Mouse (Mus musculus) lung, postnatal 4 days (tissue): ENCODE data around the gene Trim30c.
"Not testable (repeated sequence)": the region's sequence is repeated elsewhere in the genome, so short reads cannot be mapped to it uniquely, and the experiment has no call there.

Experiments
- DNase-seq, 2 experiments: peaks; one replicate each; pipeline ENCODE4 v3.0.0; 2021

Trim30c gene

GRCm38 (mm10) chr7:104400698-104401097, at the start of gene Trim30c:
Trim30c (minus strand) TSS chr7:104400837.
- DNase-seq, result no peak

DNA sequence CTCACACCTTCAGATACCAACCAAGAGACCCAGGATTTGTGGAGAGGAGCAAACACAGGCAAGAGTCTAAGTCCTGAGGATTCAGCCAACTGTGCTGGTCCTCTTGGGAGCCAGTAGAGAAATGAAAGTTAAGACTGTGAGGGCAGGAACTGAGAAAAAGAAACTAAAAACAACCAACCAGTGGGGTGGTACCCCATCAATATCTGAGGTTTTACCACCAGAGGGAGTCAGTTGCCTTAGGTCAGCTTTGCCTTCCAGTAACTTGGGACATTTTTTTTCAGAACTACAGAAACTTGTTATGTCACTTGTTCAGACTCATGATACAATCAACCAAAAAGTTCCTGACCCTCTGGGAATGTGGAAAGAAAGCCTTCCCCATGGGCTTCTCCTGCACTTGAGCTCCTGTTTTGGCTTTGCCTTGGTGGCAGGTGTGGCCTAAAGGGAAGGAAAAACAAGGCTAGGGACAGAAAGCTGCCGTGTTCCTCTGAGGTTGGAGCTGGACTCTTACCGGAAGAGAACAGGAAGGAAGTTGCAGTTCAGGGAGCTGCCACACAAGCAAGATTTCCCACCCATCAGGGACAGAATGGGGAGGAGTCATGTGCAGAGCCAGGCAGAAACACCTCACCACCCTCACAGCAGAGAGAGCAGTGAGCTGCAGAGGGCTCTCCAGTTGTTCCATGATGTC, 45.5 kb upstream of the Trim30c start:
- DNase-seq, result peak; percentile 20 to 27

DNA sequence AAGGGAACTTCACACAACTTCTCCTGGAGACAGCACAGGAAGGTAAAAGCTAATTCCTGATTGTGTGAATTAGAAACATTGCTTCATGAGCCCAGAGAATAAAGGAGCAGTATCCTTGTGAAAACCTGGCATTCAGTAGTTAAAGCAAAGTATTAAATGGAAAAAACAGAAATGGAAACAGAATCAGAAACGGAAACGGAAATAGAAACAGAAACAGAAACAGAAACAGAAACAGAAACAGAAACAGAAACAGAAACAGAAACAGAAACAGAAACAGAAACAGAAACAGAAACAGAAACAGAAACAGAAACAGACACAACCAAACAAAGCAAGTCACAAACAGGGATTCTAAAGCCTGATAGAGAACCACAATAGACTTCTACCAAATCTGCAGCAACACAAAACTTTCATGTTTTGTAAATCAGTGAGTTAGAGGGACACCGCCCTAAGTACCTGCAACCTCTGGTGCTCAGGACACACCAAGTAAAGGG, 3.9 kb upstream of the Trim30c start:
- DNase-seq, result no peak

DNA sequence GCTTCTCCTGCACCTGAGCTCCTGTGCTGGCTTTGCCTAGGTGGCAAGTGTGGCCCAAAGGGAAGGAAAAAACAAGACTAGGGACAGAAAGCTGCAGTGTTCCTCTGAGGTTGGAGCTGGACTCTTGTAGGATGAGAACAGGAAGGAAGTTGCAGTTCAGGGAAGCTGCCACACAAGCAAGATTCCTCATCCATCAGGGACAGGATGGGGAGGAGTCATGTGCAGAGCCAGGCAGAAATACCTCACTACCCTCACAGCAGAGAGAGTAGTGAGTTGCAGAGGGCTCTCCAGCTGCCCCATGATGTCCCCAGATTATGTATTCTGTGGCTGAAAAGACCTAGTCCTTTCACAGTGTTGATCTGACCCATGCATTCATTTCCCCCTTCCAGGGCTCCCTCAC, 503 bp upstream of the Trim30c start:
- peak in 1 of 2 experiments; percentile 4 for DNase-seq

GRCm38 (mm10) chr7:104398492-104398891, 2.1 kb downstream of the Trim30c start:
- no peak for DNase-seq

GRCm38 (mm10) chr7:104369736-104370414, 30.8 kb downstream of the Trim30c start, which contains the start of gene Trim30b:
Trim30b (minus strand) TSS chr7:104369884.
- peak; percentile 26 to 30 for DNase-seq

GRCm38 (mm10) chr7:104366339-104366738, 34.3 kb downstream of the Trim30c start:
- DNase-seq, result no peak

DNA sequence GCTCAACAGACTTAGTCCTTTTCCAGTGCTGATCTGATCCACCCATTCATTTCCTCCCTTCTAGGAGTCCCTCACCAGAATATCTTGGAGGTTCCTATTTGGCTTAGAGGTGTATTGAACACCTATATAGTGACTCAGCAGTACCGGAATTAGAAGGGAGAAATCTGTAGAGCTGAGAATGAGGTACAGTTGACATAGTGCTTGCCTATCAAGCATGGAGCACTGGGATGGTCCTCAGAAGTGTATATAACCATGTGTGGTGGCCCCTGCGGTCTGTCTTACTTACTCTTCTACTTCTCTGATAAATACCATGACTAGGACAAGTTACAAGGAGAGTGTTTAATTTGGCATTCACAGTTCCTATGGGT, 47.1 kb downstream of the Trim30c start:
- no peak for DNase-seq

GRCm38 (mm10) chr7:104352717-104353599, 47.7 kb downstream of the Trim30c start, which contains the start of gene Trim12c:
Trim12c (minus strand) TSS chr7:104353362.
- DNase-seq, result peak; percentile 76 to 79

- not testable (repeated sequence) for DNase-seq
Measured at GRCm38 (mm10) chr7:104348043-104348442, 52.6 kb downstream of the Trim30c start.

GRCm38 (mm10) chr7:104340744-104341143, 59.9 kb downstream of the Trim30c start:
- DNase-seq, result not testable (repeated sequence)

- DNase-seq, result not testable (repeated sequence)
Measured at GRCm38 (mm10) chr7:104335547-104335946, 65.1 kb downstream of the Trim30c start.
